Mouse (Mus musculus) limb, embryonic 11.5 days (tissue): ENCODE data around the gene Sigmar1. TPM values are rescaled to one million over a fixed set of nuclear protein-coding genes. Genes with fewer than 3 reads are reported as not detected.
A peak's percentile ranks its signal among the peaks of the same experiment; 100 is the strongest.
"Not testable (repeated sequence)": the region's sequence is repeated elsewhere in the genome, so short reads cannot be mapped to it uniquely, and the experiment has no call there.

Experiments used
- ATAC-seq: fragments of 200-750 bp; cut with Nextera tagmentation; 2 replicates; pipeline ENCODE4 v1.8.0; 2017; ENCODE audit warnings: low read depth; ENCODE audit not compliant: insufficient number of reproducible peaks, low FRiP score, low TSS enrichment
- DNase-seq: peaks from one replicate; pipeline ENCODE4 v3.0.0-alpha.2; 2015; ENCODE audit warnings: low spot score
- H3K27ac ChIP-seq: fragments of 300-500 bp; sonication (generic); replicated peaks from 2 replicates; pipeline ENCODE4 v1.5.1; 2014; ENCODE audit warnings: low read depth, mild to moderate bottlenecking, low read length
- H3K27me3 ChIP-seq: fragments of 300-500 bp; sonication (generic); 2 replicates; pipeline ENCODE4 v1.6.1; 2014; ENCODE audit warnings: mild to moderate bottlenecking, low read length, mixed read lengths; ENCODE audit not compliant: control insufficient read depth, insufficient read depth
- H3K36me3 ChIP-seq: fragments of 300-500 bp; sonication (generic); 2 replicates; pipeline ENCODE4 v1.6.1; 2014; ENCODE audit warnings: mild to moderate bottlenecking, low read length, moderate library complexity, mixed read lengths; ENCODE audit not compliant: control insufficient read depth, insufficient read depth
- H3K4me1 ChIP-seq: fragments of 300-500 bp; sonication (generic); 2 replicates; pipeline ENCODE4 v1.6.1; 2014; ENCODE audit warnings: low read length, mixed read lengths; ENCODE audit not compliant: control insufficient read depth, insufficient read depth
- H3K4me2 ChIP-seq: fragments of 300-500 bp; sonication (generic); 2 replicates; pipeline ENCODE4 v1.6.1; 2014; ENCODE audit warnings: low read depth, mild to moderate bottlenecking, moderate library complexity; ENCODE audit not compliant: severe bottlenecking
- H3K4me3 ChIP-seq: fragments of 300-500 bp; sonication (generic); 2 replicates; pipeline ENCODE4 v1.5.1; 2014; ENCODE audit warnings: low read depth, low read length
- H3K9ac ChIP-seq: fragments of 300-500 bp; sonication (generic); 2 replicates; pipeline ENCODE4 v1.6.1; 2014; ENCODE audit warnings: mild to moderate bottlenecking, low read length
- H3K9me3 ChIP-seq: fragments of 300-500 bp; sonication (generic); 2 replicates; pipeline ENCODE4 v1.6.1; 2016; ENCODE audit warnings: low read length; ENCODE audit not compliant: control insufficient read depth
- WGBS: fragments of 180-500 bp; shearing (Covaris S2); extraction: QIAGEN DNeasy Blood & Tissue Kit; methylation state at CpG from one replicate; pipeline ENCODE4 v1.1.7; 2014; 5-methylcytosine and 5-hydroxymethylcytosine counted together
- polyA plus RNA-seq: library from polyadenylated mRNA; unstranded; fragments of >200 nt; fragmentation: Nextera tagmentation; extraction: Ambion mirVana; gene quantifications from 2 replicates; pipeline ENCODE4 v1.2.1, GENCODE M21; 2014

The Sigmar1 gene
- polyA plus RNA-seq, 1 experiment from 2014 or later, result 83.4 TPM

GRCm38 (mm10) chr4:41702226-41702625 lies 53.7 kb downstream of the Sigmar1 start:
- WGBS, result 65% methylated on average over 2 of the region's 2 CpGs
- H3K27me3 ChIP-seq, result peaks cover 11% of the 10 kb centered on the region

GRCm38 (mm10) chr4:41700224-41700623 lies 55.7 kb downstream of the Sigmar1 start:
- not testable (repeated sequence) for ATAC-seq, H3K4me1 ChIP-seq
- WGBS, result 86% methylated on average over 1 of the region's 8 CpGs

More at GRCm38 (mm10) chr4:41702226-41702625, 53.7 kb downstream of the Sigmar1 start:
- H3K9me3 ChIP-seq, ATAC-seq, H3K4me2 ChIP-seq, H3K36me3 ChIP-seq, DNase-seq, H3K4me3 ChIP-seq, H3K9ac ChIP-seq, H3K4me1 ChIP-seq, H3K27ac ChIP-seq: not testable (repeated sequence)

DNA sequence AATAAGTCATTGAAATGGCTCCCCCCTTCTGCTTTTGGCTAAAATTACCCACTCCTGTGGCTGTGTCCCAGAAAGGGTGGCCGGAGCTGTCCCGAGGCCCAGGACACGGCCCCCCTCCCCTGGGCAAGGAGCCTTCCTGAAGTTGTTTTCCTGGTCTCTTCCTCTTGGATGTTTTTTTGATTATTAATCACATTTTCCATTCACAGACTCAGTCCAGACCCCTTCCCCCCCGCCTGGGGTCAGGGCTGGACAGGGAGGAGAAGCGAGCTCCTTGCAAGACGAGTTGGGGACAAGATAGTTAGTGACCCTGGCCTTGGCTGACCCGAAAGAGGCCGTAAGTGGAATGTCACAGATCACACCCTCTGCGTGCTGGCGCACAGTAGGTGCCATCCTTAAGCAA lies 56.2 kb downstream of the Sigmar1 start, which contains the start of gene Il11ra1:
TSS of gene Il11ra1 (plus strand) at position 207 of the 400 bp plus-strand sequence.
- H3K36me3 ChIP-seq, result not testable (repeated sequence)

More at GRCm38 (mm10) chr4:41700224-41700623, 55.7 kb downstream of the Sigmar1 start:
- not testable (repeated sequence) for H3K9ac ChIP-seq, H3K36me3 ChIP-seq, H3K4me2 ChIP-seq, DNase-seq, H3K27me3 ChIP-seq, H3K4me3 ChIP-seq, H3K9me3 ChIP-seq, H3K27ac ChIP-seq

DNA sequence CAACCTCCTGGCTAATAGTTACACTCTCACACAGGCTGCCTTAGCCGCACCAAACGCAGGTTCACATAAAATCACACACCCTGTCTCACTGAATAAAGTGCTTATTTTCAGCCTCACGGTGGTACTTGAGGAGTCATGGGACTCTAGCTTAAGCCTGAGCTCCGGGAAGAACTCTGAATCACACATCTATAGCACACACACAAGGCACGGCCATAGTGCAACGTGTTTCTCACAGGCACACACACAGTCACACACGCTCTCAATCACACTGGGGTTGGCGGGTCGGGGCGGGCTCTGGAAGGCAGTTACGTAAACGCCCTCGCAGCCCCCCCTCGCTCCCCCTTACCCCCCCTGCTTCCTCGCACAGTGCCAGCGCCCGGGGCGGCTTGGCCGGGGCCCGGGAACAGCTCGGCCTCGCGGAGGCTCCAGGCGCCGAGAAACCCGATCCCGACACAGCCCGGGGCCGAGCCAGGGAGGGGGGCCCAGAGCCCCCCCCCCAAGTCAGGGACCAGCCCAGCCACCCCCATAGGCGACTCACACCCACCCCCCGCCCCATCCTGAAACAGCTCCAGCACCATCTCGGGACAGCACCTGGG lies 57.4 kb downstream of the Sigmar1 start:
- not testable (repeated sequence) for H3K4me1 ChIP-seq, DNase-seq, H3K27me3 ChIP-seq, H3K36me3 ChIP-seq, H3K9ac ChIP-seq, H3K27ac ChIP-seq, ATAC-seq, H3K9me3 ChIP-seq, H3K4me3 ChIP-seq
- H3K4me2 ChIP-seq, result peak overlapping the region; percentile 7; the same call in 1 of the 2 replicates
- 5% methylated on average over 16 of the region's 32 CpGs for WGBS

More for the DNA sequence above, 56.2 kb downstream of the Sigmar1 start, which contains the start of gene Il11ra1:
- not testable (repeated sequence) for H3K27ac ChIP-seq, H3K4me3 ChIP-seq, H3K4me1 ChIP-seq, H3K27me3 ChIP-seq, H3K4me2 ChIP-seq, ATAC-seq, DNase-seq, H3K9me3 ChIP-seq, H3K9ac ChIP-seq
- WGBS, result 70% methylated on average over 9 of the region's 10 CpGs

DNA sequence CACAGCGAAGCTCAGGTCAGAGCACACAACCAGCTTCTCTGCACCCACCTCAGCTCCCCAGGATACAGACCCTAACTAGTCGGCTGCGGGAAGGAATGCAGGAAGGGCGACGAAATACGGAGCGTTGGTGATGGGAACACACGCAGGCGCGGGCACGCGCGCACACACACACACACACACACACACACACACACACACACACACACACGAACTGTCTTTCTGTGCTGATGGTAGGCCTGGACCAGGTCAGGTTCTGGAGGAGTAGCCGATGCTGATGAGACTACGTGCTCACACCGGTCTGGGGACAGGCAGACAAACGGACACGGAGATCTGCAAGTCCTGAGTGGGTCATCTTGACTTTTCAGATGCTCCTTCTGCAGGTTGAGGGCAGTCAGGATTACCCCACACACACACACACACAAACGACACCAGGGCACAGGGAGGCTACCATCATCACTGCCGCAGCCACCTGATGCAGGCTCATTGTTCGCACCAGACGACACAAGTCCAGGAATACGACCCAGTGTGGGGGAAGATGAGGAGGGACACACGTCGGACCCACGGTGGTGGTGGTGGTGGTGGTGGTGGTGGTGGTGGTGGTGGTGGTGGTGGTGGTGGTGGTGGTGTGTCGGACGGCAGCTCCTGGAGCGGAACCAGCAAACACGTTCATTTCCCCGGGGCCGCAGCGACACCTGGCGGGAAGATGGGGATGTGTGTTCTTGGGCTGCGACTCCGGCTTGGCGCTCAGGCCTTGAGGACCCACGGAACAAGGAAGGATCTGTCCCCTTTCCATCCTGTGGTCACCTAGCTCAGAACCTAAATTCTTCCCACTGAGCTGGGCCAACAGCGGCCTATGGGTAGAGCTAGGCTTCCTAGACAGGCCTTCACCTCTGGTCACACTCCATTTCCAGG lies 58.8 kb downstream of the Sigmar1 start, which contains the start of gene Cntfr:
TSS of gene Cntfr (minus strand) at position 160 of the 912 bp plus-strand sequence.
- 9% methylated on average over 32 of the region's 40 CpGs for WGBS
- peak; percentile 87 for DNase-seq
- ATAC-seq, H3K36me3 ChIP-seq, H3K27ac ChIP-seq, H3K4me3 ChIP-seq, H3K4me1 ChIP-seq, H3K4me2 ChIP-seq, H3K9me3 ChIP-seq, H3K9ac ChIP-seq, H3K27me3 ChIP-seq: not testable (repeated sequence)

DNA sequence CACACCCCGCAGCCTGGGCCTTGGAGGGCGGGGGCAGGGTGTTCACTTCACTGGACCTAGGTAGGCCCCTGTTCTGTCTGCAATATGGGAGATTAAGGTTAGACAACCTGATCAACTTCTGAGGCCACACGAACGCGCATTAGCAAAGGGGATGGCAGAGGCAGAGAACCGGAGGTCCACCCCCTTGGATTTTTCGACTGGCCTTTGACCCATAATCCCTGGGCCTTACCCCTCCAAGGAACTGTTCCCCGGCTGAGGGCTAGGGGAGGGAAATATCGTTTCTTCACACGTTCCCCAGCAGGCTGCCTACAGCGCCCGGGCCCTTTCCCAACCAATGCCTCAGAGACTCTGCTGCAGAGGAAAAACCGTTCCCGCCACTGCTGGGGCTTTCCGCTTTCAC lies 59.5 kb downstream of the Sigmar1 start:
- H3K27me3 ChIP-seq, H3K4me3 ChIP-seq, DNase-seq, H3K9ac ChIP-seq, H3K27ac ChIP-seq, H3K4me2 ChIP-seq, ATAC-seq, H3K4me1 ChIP-seq, H3K36me3 ChIP-seq, H3K9me3 ChIP-seq: not testable (repeated sequence)
- WGBS, result 6% methylated on average over 13 of the region's 15 CpGs

DNA sequence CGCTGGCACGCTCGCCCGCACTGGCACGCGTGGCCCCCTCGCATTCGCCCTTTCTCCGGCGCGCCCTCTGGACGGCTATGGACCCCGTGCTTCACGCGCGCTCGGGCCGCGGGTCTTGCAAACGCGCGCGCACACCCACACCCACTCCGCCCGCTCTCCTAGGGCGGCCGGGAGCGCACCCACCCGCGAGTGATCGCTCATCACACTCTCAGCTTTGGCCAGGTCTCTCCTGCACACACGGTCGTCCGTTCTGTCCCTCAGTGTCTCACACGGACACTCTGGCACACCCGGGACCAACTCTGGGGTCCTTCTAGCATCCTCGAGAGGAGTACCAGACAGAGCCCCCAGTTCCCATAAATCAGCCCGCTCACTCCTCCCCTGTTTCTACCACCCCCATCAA lies 60.2 kb downstream of the Sigmar1 start:
- DNase-seq, H3K9me3 ChIP-seq, H3K9ac ChIP-seq, ATAC-seq, H3K36me3 ChIP-seq, H3K27ac ChIP-seq, H3K4me3 ChIP-seq, H3K27me3 ChIP-seq, H3K4me1 ChIP-seq: not testable (repeated sequence)
- WGBS, result 4% methylated on average over 14 of the region's 38 CpGs
- H3K4me2 ChIP-seq, result peak overlapping the region; percentile 20; the same call in 1 of the 2 replicates

GRCm38 (mm10) chr4:41693511-41693910 lies 62.4 kb downstream of the Sigmar1 start:
- WGBS, result 8% methylated on average over 4 of the region's 4 CpGs
- not testable (repeated sequence) for H3K4me3 ChIP-seq, H3K36me3 ChIP-seq, H3K4me1 ChIP-seq, DNase-seq, H3K27me3 ChIP-seq, H3K4me2 ChIP-seq, H3K9ac ChIP-seq, H3K9me3 ChIP-seq, H3K27ac ChIP-seq, ATAC-seq
